Mouse (Mus musculus) forebrain, embryonic 11.5 days (tissue): ENCODE measurements around the gene Emx1. TPM values are rescaled to one million over a fixed set of nuclear protein-coding genes. Genes with fewer than 3 reads are reported as not detected.

Experiments used
- ATAC-seq: fragments of 200-750 bp; cut with Nextera tagmentation; replicated peaks from 2 replicates; pipeline ENCODE4 v1.8.0; 2017; ENCODE audit warnings: moderate TSS enrichment; ENCODE audit not compliant: low FRiP score
- DNase-seq: peaks from one replicate; pipeline ENCODE4 v3.0.0-alpha.2; 2017; ENCODE audit warnings: low spot score
- H3K27ac ChIP-seq: fragments of 300-500 bp; sonication (generic); 2 replicates; pipeline ENCODE4 v1.5.1; 2014; ENCODE audit warnings: low read depth, low read length
- H3K27me3 ChIP-seq: fragments of 300-500 bp; sonication (generic); 2 replicates; pipeline ENCODE4 v1.6.1; 2014; ENCODE audit warnings: mild to moderate bottlenecking, low read length, mixed read lengths; ENCODE audit not compliant: control insufficient read depth, insufficient read depth
- H3K36me3 ChIP-seq: fragments of 300-500 bp; sonication (generic); 2 replicates; pipeline ENCODE4 v1.6.1; 2014; ENCODE audit warnings: mild to moderate bottlenecking, low read length, moderate library complexity, mixed read lengths; ENCODE audit not compliant: control insufficient read depth, insufficient read depth
- H3K4me1 ChIP-seq: fragments of 300-500 bp; sonication (generic); replicated peaks from 2 replicates; pipeline ENCODE4 v1.6.1; 2014; ENCODE audit warnings: low read length, mixed read lengths; ENCODE audit not compliant: control insufficient read depth, insufficient read depth
- H3K4me2 ChIP-seq: fragments of 300-500 bp; sonication (generic); 2 replicates; pipeline ENCODE4 v1.6.1; 2014; ENCODE audit warnings: low read depth, mild to moderate bottlenecking, low read length, moderate library complexity, mixed read lengths; ENCODE audit not compliant: severe bottlenecking
- H3K4me3 ChIP-seq: fragments of 300-500 bp; sonication (generic); 2 replicates; pipeline ENCODE4 v1.5.1; 2014; ENCODE audit warnings: low read depth, low read length
- H3K9ac ChIP-seq: fragments of 300-500 bp; sonication (generic); 2 replicates; pipeline ENCODE4 v1.6.1; 2014; ENCODE audit warnings: low read length
- H3K9me3 ChIP-seq: fragments of 300-500 bp; sonication (generic); 2 replicates; pipeline ENCODE4 v1.6.1; 2016; ENCODE audit warnings: low read length, mixed read lengths; ENCODE audit not compliant: control insufficient read depth
- WGBS: fragments of 180-500 bp; shearing (Covaris S2); extraction: QIAGEN DNeasy Blood & Tissue Kit; methylation state at CpG from one replicate; pipeline ENCODE4 v1.1.7; 2014; 5-methylcytosine and 5-hydroxymethylcytosine counted together
- polyA plus RNA-seq: library from polyadenylated mRNA; unstranded; fragments of >200 nt; fragmentation: Nextera tagmentation; extraction: Ambion mirVana; gene quantifications from 2 replicates; pipeline ENCODE4 v1.2.1, GENCODE M21; 2014

The Emx1 gene
- polyA plus RNA-seq, 1 experiment from 2014 or later = 63.5 TPM

DNA sequence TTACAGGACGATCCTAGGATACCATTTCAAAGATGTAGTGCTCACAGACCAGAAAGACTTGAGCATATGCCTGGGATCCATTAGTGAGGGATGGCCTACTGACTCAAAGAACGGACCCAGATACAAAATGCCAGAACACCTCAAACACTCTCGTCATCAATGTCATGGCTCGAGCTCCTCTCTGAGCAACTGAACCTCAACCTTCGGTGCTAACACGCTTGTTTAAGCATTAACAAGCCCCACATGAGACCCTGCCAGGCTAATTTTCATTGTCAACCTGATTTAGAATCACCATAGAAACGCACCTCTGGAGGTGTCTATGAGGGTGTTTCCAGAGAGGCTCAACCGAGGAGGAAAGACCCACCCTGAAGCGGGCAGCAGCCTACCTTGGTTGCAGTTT is 62.6 kb downstream of the Emx1 start:
- Histone ChIP-seq H3K9ac (no peak overlapping the region), H3K27ac (no peak overlapping the region), H3K36me3 (no peaks in the 10 kb centered on the region), H3K27me3 (no peaks in the 10 kb centered on the region; the same call in 1 of the 2 replicates), H3K9me3 (no peaks in the 10 kb centered on the region; the same call in 1 of the 2 replicates), H3K4me2 (no peak overlapping the region), H3K4me3 (no peak overlapping the region), H3K4me1 (peaks cover 19% of the 10 kb centered on the region; the same call in 1 of the 2 replicates)
- no peak for ATAC-seq
- WGBS = 74% methylated on average over 9 of the region's 9 CpGs
- no peak for DNase-seq

GRCm38 (mm10) chr6:85250811-85251241 is 63.6 kb downstream of the Emx1 start:
- 39% methylated on average over 6 of the region's 6 CpGs for WGBS
- Histone ChIP-seq H3K4me2 (no peak overlapping the region), H3K27ac (no peak overlapping the region), H3K4me3 (no peak overlapping the region), H3K9me3 (no peaks in the 10 kb centered on the region), H3K9ac (no peak overlapping the region), H3K27me3 (no peaks in the 10 kb centered on the region; the same call in 1 of the 2 replicates), H3K36me3 (no peaks in the 10 kb centered on the region), H3K4me1 (peaks cover 21% of the 10 kb centered on the region; the same call in 1 of the 2 replicates)
- ATAC-seq (no peak), DNase-seq (no peak)

DNA sequence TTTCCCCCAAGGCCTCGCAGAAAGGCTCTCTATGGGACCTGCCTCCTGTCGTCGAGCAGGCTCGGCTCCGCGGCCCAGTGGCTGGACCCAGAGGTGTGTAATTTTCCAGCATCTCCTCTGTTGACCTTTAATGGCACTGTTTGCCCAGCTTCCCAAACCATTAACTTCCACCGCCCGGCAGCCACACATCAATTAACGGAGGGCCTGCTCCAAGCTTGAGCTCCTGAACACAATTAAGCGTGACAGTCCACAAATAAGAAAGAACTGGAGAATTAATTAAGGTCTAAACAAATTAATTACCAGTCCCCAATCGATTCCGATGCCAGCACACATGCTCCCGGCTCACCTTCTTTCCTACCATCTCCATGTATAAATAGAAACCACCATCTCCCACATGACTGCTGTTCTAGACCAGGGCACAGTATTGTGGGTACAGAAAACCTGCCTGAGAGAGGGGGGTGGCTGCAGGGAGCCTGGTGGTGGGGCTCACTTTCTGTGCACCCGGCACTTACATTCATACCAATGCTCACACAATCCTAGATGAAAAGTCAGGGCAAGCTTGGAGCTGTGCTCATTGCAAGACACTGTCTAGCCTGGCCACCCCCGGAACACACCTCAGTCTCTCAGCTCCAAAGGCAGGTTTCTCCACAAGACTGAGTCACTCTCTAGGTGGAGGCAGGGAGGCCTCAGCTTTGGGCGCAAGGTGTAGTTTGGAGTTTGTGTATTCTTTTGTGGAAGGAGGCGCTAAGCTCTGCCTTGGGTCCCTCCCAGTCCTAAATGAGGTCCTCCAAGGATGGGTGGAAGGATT is 65.2 kb downstream of the Emx1 start:
- Histone ChIP-seq H3K4me3 (no peak overlapping the region), H3K4me1 (peaks cover 21% of the 10 kb centered on the region; the same call in 1 of the 2 replicates), H3K36me3 (no peaks in the 10 kb centered on the region), H3K27ac (no peak overlapping the region), H3K4me2 (no peak overlapping the region), H3K9me3 (no peaks in the 10 kb centered on the region), H3K27me3 (no peaks in the 10 kb centered on the region; the same call in 1 of the 2 replicates), H3K9ac (no peak overlapping the region)
- ATAC-seq = peak; percentile 39; the same call in 1 of the 2 replicates
- DNase-seq = no peak
- 72% methylated on average over 17 of the region's 17 CpGs for WGBS

GRCm38 (mm10) chr6:85253275-85253674 is 66.0 kb downstream of the Emx1 start:
- Histone ChIP-seq H3K4me3 (no peak overlapping the region), H3K9me3 (no peaks in the 10 kb centered on the region), H3K4me2 (no peak overlapping the region), H3K27ac (no peak overlapping the region), H3K9ac (no peak overlapping the region), H3K27me3 (no peaks in the 10 kb centered on the region; the same call in 1 of the 2 replicates), H3K36me3 (no peaks in the 10 kb centered on the region), H3K4me1 (peaks cover 21% of the 10 kb centered on the region; the same call in 1 of the 2 replicates)
- ATAC-seq (no peak), DNase-seq (no peak)
- WGBS = 73% methylated on average over 3 of the region's 3 CpGs

Other genes with a start within 250 kb of the Emx1 start
- gene Exoc6b, start 117.9 kb upstream of the Emx1 start, polyA plus RNA-seq = 34.4 and 34.8 TPM in 2 replicates
- 65.3 and 74.2 TPM in 2 replicates for gene Spr, start 49.7 kb upstream of the Emx1 start, polyA plus RNA-seq
- gene Sfxn5, start 146.0 kb downstream of the Emx1 start, polyA plus RNA-seq = 12.5 and 13.8 TPM in 2 replicates
- gene Rab11fip5, start 187.2 kb downstream of the Emx1 start, polyA plus RNA-seq = 4.5 and 5.1 TPM in 2 replicates
- gene Noto, start 236.4 kb downstream of the Emx1 start, polyA plus RNA-seq = not detected in 2 replicates
- gene Smyd5, start 244.6 kb downstream of the Emx1 start, polyA plus RNA-seq = 49.8 and 52.7 TPM in 2 replicates